25 mouse cellular contexts compared by ENCODE assay signal in the genomic region with DNA sequence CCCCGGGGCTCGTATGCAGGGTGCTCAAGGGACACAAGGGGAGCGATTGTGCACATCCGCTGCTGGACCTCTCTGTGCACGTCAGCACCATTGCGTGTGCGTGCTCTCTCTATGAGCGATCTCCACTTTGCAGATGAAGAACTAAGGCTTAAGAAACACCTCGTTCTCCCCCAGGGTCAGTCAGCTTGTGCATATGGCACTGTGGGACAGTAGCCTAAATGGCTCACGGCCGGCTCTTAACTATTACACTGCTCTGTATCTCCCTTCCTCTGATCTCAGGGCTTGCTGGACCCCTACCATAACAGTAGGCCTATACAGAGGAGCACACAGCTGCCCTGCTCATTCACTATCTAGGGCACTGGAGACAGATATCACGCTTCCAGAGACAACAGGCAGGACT. TPM values are rescaled to one million over a fixed set of nuclear protein-coding genes. Genes with fewer than 3 reads are reported as not detected.
A peak's percentile ranks its signal among the peaks of the same experiment; 100 is the strongest.
DNase-seq lines count a peak whose midpoint lies in the region; ATAC-seq lines count a peak whose summit lies in the region.
"Had no signal": no experiment of that assay in that cellular context is flagged by ENCODE, and none has a peak within 500 bp of the region (broad histone marks: within the 10 kb centered on the region; RNA-seq: fewer than 3 reads in every experiment).

No protein-coding gene starts in this region.

- intact Hi-C loops in heart, postnatal 14 days (cut with DNase I) = loop anchor here (5.0 kb wide), 1 partner anchor 47 kb away; no protein-coding TSS in a partner anchor

- 0 out of 2 replicates have a peak, but pooled peaks have one; percentile 9 for ATAC-seq in heart, embryonic 12.5 days (ENCODE audit: insufficient number of reproducible peaks, low FRiP score)
- ATAC-seq: activated CD4-positive, CD25-positive, alpha-beta regulatory T cell, adult 4 months; CD4-positive, CD25-positive, alpha-beta regulatory T cell, adult 4 months; forebrain, embryonic 13.5 days; forebrain, embryonic 15.5 days; Patski had no signal

- peak; percentile 69 for DNase-seq in heart, adult 11 months
- DNase-seq in heart, postnatal 14 days = no peak
- DNase-seq in heart, postnatal 4 days = no peak
- DNase-seq in testis, postnatal 10 days (ENCODE audit: low spot score) = peak; percentile 42
- no peak for DNase-seq in testis, postnatal 14 days (ENCODE audit: low spot score)
- DNase-seq: adrenal gland, adult 8-10 months; adrenal gland, postnatal 14 days; adrenal gland, postnatal 36 days; B cell, adult 2 months; cerebellum, adult 11-12 months; cerebellum, adult 2 months; cerebellum, adult 9-10 months; cerebellum, postnatal 10 days; cerebellum, postnatal 25 days had no signal

- H3K27me3 ChIP-seq in heart, embryonic 12.5 days (replicated peaks) = 0 out of 2 replicates have a peak, but pooled peaks cover 3% of the 10 kb centered on the region
- H3K27me3 ChIP-seq: CH12.LX; embryonic facial prominence, embryonic 12.5 days; forebrain, embryonic 13.5 days; forebrain, embryonic 15.5 days; Patski had no signal

- no peak overlapping the region for H3K4me3 ChIP-seq in heart, embryonic 12.5 days
- H3K4me3 ChIP-seq: embryonic facial prominence, embryonic 10.5 days; embryonic facial prominence, embryonic 12.5 days; forebrain, embryonic 13.5 days; forebrain, embryonic 15.5 days had no signal

- H3K9ac ChIP-seq in heart, embryonic 12.5 days = no peak overlapping the region
- H3K9ac ChIP-seq: embryonic facial prominence, embryonic 12.5 days; forebrain, embryonic 13.5 days; forebrain, embryonic 15.5 days had no signal

- 75% methylated on average over 12 of the region's 12 CpGs for WGBS in heart, embryonic 12.5 days

- H3K9me3 ChIP-seq in heart, embryonic 12.5 days (replicated peaks) = peaks cover 8% of the 10 kb centered on the region
- H3K9me3 ChIP-seq: embryonic facial prominence, embryonic 10.5 days; embryonic facial prominence, embryonic 12.5 days; forebrain, embryonic 13.5 days; forebrain, embryonic 15.5 days; G1E had no signal

- 0 out of 2 replicates have a peak, but pooled peaks cover 7% of the 10 kb centered on the region for H3K4me1 ChIP-seq in heart, embryonic 12.5 days (replicated peaks)
- H3K4me1 ChIP-seq: embryonic facial prominence, embryonic 12.5 days; forebrain, embryonic 13.5 days; forebrain, embryonic 15.5 days had no signal

- H3K4me2 ChIP-seq in heart, embryonic 12.5 days = no peak overlapping the region
- H3K4me2 ChIP-seq: embryonic facial prominence, embryonic 12.5 days; forebrain, embryonic 13.5 days; forebrain, embryonic 15.5 days had no signal

- H3K36me3 ChIP-seq in heart, embryonic 12.5 days = peaks cover 3% of the 10 kb centered on the region; the same call in 1 of the 2 replicates
- H3K36me3 ChIP-seq: embryonic facial prominence, embryonic 10.5 days; embryonic facial prominence, embryonic 12.5 days; forebrain, embryonic 15.5 days; G1E had no signal

- no peak overlapping the region for H3K27ac ChIP-seq in heart, embryonic 12.5 days (ENCODE audit: poor library complexity, severe bottlenecking)
- H3K27ac ChIP-seq: embryonic facial prominence, embryonic 10.5 days; embryonic facial prominence, embryonic 12.5 days; forebrain, embryonic 13.5 days; forebrain, embryonic 15.5 days had no signal

RNA-seq across cellular contexts. Expression of a gene that starts 45.2 kb away (rescaled TPM):
- 1 to 10 TPM; 1.4 to 1.6 TPM for total RNA-seq in heart, postnatal 14 days (2021)
- polyA plus RNA-seq in heart, embryonic 12.5 days (2016; fragmentation: Nextera tagmentation; extraction: Ambion mirVana) = 0.99 and 1.1 TPM in 2 replicates
- total RNA-seq in heart, postnatal 4 days (2021) = 1 to 10 TPM in 1 of 2 experiments, under 1 TPM in 1; 0.61 to 1.6 TPM
- total RNA-seq: CH12.LX, G1E had no signal
- polyA plus RNA-seq: activated CD4-positive, CD25-positive, alpha-beta regulatory T cell, adult 4 months; CD4-positive, CD25-positive, alpha-beta regulatory T cell, adult 4 months; cortical plate, adult 2 months; forebrain, embryonic 13.5 days; forebrain, embryonic 15.5 days; G1E had no signal

RNA-seq across cellular contexts. Expression of a gene that starts 52.5 kb away (rescaled TPM):
- total RNA-seq in heart, postnatal 14 days (2021) = 10 to 100 TPM; 13.0 to 13.8 TPM
- polyA plus RNA-seq in heart, embryonic 12.5 days (2016; fragmentation: Nextera tagmentation; extraction: Ambion mirVana) = 29.0 and 30.7 TPM in 2 replicates
- 10 to 100 TPM; 19.7 to 21.5 TPM for total RNA-seq in heart, postnatal 4 days (2021)
- total RNA-seq: CH12.LX had no signal
- polyA plus RNA-seq: activated CD4-positive, CD25-positive, alpha-beta regulatory T cell, adult 4 months; CD4-positive, CD25-positive, alpha-beta regulatory T cell, adult 4 months; cerebellum, adult 2 months; forebrain, embryonic 13.5 days; forebrain, embryonic 15.5 days; G1E had no signal

Comparison
In these comparisons a context has a peak if more than half of its experiments do, and no peak if none do; other contexts are left out.
1. DNase-seq: peak in heart, adult 11 months (single experiment) and testis, postnatal 10 days (single experiment); none in heart, postnatal 14 days (0 of 2), heart, postnatal 4 days (single experiment) and testis, postnatal 14 days (single experiment).